Mouse (Mus musculus): ENCODE measurements around the gene Rcor1. TPM values are rescaled to one million over a fixed set of nuclear protein-coding genes. Genes with fewer than 3 reads are reported as not detected.
A peak's percentile ranks its signal among the peaks of the same experiment; 100 is the strongest.

The Rcor1 gene
- total RNA-seq, 2 experiments from 2014 or later: 14.5 to 18.7 TPM

GRCm38 (mm10) chr12:111152981-111153710, 114.0 kb downstream of the Rcor1 start:
- DNase-seq (ENCODE audit: low spot score in 2 of 2): no peak
- intact Hi-C loops (cut with DNase I): no loop called here

DNA sequence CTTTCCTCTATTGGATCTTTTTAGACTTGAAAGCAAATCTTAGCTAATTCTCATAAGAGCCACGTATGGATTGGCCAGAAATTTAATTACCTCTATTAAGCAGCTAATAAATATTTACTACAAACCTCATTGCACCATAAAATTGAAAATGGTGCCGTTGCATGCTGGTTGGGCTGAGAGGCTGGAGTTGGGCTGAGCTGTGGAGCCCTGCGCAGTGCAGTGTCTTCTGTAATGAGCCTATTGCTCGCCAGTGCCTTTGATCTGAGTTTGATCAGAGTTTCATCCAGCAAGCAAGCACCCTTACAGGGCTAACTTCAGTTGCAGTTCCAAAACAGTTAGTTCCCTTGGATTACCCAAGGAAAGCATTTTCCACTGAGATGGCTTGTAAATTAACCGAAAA, 114.8 kb downstream of the Rcor1 start:
- intact Hi-C loops (cut with DNase I): no loop called here

DNA sequence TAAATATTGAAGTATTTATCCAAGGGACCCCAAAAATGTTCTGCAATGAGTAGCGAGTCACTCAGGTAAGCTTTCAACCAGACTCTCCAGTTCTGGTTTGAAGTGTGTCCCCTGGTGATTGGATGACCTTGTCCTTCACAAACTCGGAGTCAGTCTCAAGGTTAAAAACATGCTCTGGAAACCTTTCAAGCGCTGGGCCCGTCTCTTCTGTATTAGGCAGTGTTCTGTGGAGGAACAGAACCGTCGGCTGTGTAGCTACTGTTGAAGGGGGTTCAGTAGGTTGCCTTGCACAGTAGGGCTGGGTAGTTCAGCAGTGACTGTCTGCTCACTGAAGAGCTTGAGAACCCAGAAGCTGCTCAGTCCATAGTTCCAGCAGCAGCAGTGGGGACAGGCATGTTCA, 115.5 kb downstream of the Rcor1 start:
- no peak for DNase-seq (ENCODE audit: low spot score in 2 of 2)
- intact Hi-C loops (cut with DNase I): no loop called here

More for the DNA sequence above, 114.8 kb downstream of the Rcor1 start:
- DNase-seq (ENCODE audit: low spot score in 2 of 2): no peak

- intact Hi-C loops (cut with DNase I): no loop called here
- DNase-seq (ENCODE audit: low spot score in 2 of 2): no peak
Measured at GRCm38 (mm10) chr12:111155756-111156155, 116.6 kb downstream of the Rcor1 start.

DNA sequence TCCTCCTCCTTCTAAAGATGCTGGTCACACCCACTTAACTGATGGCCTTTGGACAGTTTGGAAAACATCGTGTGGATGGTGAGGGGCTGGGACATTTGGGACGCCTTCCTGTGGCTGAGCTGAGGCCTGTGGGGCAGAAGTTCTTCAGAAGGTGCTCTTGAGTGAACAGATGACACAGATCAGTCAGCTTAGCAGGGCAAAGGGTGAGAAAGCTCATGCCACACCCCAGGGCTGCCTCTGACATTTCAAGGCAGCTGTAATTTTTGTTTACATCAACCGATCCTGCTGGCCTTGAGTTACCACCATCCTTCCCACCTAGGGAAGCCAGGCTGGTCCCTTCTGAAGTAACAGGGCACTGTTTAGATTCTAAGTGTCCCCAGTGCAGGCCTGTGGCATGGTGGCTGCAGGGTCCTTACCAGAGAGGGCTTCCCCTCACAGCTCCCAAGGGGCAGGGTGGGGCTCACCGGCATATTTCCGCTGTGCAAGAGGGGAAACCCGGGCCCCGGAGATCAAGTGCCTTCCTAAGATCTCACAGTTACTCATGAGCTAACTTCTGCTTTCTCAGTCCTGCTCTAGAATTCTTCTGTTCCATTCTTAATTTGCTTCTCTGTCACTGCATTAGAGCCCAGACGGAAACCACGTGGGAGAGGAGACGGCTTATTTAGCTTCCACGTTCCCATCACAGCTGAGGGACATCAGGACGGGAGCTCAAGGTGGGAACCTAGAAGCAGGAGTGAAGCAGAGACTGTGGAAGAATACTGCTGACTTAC, 120.7 kb downstream of the Rcor1 start:
- intact Hi-C loops (cut with DNase I): loop anchor here (10.0 kb wide), 1 partner anchor 365 kb away; no protein-coding TSS in a partner anchor
- DNase-seq (ENCODE audit: low spot score in 2 of 2): no peak

GRCm38 (mm10) chr12:111160871-111161270, 121.7 kb downstream of the Rcor1 start:
- DNase-seq (ENCODE audit: low spot score in 2 of 2): no peak
- intact Hi-C loops (cut with DNase I): loop anchor here (10.0 kb wide), 1 partner anchor 364 kb away; no protein-coding TSS in a partner anchor

GRCm38 (mm10) chr12:111161943-111162311, 122.8 kb downstream of the Rcor1 start:
- intact Hi-C loops (cut with DNase I): loop anchor here (10.0 kb wide), 1 partner anchor 363 kb away; no protein-coding TSS in a partner anchor
- no peak for DNase-seq (ENCODE audit: low spot score in 2 of 2)

DNA sequence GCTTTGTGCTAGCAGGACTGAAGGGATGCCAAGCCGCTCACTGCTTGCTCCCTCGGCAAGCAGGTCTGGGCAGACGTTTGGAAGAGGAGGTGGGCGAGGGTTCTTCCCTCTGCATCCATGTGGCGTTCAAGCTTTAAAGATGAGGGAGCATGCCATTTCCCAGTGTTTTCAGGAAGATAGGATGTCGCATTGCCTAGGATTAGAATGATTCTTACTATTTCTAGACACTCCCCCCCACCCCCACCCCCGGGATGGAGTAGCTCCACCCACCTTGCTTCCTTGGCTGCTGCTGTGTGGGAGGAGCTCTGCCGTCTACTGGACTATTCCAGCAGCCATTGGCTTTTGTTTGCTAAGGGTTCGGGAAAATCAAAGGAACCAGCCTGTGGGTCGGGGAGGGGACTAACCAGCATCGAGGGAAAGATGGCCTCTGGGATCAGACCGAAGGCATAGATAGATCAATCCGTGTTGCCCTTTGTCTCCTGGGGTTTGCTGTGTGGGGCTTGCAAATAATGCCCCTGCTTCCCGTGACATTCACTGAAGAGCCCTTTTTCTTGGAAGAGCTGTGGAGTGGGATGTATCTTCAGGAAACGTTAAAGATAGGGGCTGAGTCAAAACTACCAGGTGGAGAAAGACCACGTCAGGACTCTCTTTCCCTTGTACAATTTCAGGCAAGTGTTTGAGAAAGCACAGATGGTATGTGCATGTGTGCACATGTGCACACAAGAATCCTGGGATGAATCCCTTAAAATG, 123.3 kb downstream of the Rcor1 start:
- intact Hi-C loops (cut with DNase I): loop anchor here (10.0 kb wide), 1 partner anchor 362 kb away; no protein-coding TSS in a partner anchor
- peak; percentile 61 to 69 for DNase-seq (ENCODE audit: low spot score in 2 of 2)

- intact Hi-C loops (cut with DNase I): loop anchor here (10.0 kb wide), 1 partner anchor 360 kb away; no protein-coding TSS in a partner anchor
- DNase-seq (ENCODE audit: low spot score in 2 of 2): peak; percentile 84 to 88
Measured at GRCm38 (mm10) chr12:111164310-111164751, 125.2 kb downstream of the Rcor1 start.

DNA sequence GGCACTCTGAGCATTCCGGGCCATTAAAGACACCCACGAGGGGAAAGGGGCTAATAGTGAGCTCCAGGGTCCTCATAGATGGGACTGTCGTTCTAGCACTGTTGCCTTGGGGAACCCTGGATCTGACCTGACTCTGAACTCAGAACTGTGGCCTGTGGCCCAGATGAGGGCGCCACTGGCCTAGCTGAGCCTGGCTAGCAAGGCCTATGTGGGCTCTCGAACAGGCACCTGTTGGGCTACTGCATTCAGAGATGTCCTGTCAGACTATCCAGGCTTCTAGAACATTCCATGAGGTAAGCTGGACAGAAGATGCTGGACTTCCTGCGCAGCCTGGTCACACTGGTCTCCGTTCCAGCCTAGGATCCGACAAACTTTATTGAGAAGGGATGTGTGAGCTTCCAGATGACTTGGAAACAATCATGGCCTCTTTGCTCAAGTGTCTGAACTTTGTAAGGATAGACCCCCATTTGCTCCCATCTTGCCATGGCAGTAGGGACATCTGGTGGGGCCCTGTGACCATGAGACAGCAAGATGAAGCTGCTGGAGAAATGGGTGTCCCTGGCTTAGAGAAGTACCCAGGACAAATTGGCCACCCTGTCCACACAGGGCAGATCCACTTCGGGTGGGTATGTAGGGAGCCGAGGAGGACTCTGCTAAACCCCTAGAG, 126.1 kb downstream of the Rcor1 start:
- intact Hi-C loops (cut with DNase I): loop anchor here (5.0 to 10.0 kb wide), 2 partner anchors 78 to 360 kb away; no protein-coding TSS in a partner anchor
- peak; percentile 38 for DNase-seq (ENCODE audit: low spot score in 2 of 2)

Other genes starting within 250 kb of the Rcor1 start
- 10 to 100 TPM; 10.9 to 12.1 TPM for gene Mok, start 198.4 kb upstream of the Rcor1 start, total RNA-seq (2021)
- 10 to 100 TPM; 10.7 to 13.1 TPM for gene Zfp839, start 189.1 kb upstream of the Rcor1 start, total RNA-seq (2021)
- gene Cinp, start 150.2 kb upstream of the Rcor1 start, total RNA-seq (2021): 100 to 1,000 TPM; 100 to 103 TPM
- 10 to 100 TPM; 51.4 TPM for gene Tecpr2, start 150.1 kb upstream of the Rcor1 start, total RNA-seq (2021)
- 10 to 100 TPM; 15.1 to 19.4 TPM for gene Ankrd9, start 60.3 kb upstream of the Rcor1 start, total RNA-seq (2021)
- gene Traf3, start 127.0 kb downstream of the Rcor1 start, total RNA-seq (2021): 10 to 100 TPM; 51.6 to 55.4 TPM
- gene 4930595D18Rik, start 145.1 kb downstream of the Rcor1 start, total RNA-seq (2021): not detected
- 10 to 100 TPM in 1 of 2 experiments, 1 to 10 TPM in 1; 8.4 to 14.9 TPM for gene Amn, start 231.7 kb downstream of the Rcor1 start, total RNA-seq (2021)

Data from left cerebral cortex, postnatal 36 days (tissue).